Mouse (Mus musculus) mouse embryonic stem cell (cell line): Measurements from ENCODE around the gene BC030870.
"Not testable (repeated sequence)": the region's sequence is repeated elsewhere in the genome, so short reads cannot be mapped to it uniquely, and the experiment has no call there.

Experiments used
- in situ Hi-C, 2 experiments: fragments of 300-500 bp; cut with MboI; formaldehyde crosslinking; loops; 1 replicate in 1 of 2; 3 replicates in 1 of 2; pipeline ENCODE4 v1.14.3; 2019 to 2020; ENCODE audit warnings: low sequenced_read_pairs in 2 of 2, low pct_unique_long_range_greater_than_20kb in 1 of 2, mixed read lengths in 1 of 2; ENCODE audit not compliant: unreplicated experiment in 1 of 2

BC030870 gene

DNA sequence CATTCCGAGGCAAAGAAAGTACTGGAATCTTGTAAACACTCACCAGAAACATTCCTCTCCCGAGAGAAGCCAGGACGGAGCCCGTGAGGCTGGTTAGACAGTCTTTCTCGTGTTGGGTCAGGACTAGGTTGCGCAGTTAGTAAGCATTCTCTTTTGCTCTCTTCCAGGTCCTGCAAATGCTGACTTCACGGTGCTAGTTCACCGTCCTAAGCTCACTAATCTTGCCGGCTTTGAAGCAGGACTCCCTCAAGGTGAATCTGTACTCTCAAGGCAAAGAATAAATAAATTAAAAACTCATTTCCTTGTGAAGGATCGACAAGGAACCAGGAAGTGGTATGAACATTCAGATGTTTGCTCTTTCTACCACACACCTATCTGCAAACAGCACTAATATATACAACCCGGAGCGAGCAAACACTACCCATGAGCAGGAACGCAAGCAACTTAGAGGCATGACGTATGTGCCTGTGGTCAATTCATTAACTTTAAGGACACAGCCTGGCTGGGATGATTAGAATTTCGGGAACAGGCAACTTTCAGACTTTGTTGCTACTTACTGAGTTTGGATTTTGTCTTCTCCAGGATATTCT, at the start of gene BC030870:
BC030870 (minus strand) TSS at position 365 of the 590 bp plus-strand sequence.
- in situ Hi-C loops: loop anchor here in 1 of 2 experiments (25.0 kb wide), 1 partner anchor 1358 kb away; the partner anchor contains the start of gene Tma16

GRCm38 (mm10) chr8:65174746-65175476, 45.5 kb upstream of the BC030870 start:
- in situ Hi-C loops: no loop called here

GRCm38 (mm10) chr8:65169184-65169583, 39.8 kb upstream of the BC030870 start:
- in situ Hi-C loops: no loop called here

DNA sequence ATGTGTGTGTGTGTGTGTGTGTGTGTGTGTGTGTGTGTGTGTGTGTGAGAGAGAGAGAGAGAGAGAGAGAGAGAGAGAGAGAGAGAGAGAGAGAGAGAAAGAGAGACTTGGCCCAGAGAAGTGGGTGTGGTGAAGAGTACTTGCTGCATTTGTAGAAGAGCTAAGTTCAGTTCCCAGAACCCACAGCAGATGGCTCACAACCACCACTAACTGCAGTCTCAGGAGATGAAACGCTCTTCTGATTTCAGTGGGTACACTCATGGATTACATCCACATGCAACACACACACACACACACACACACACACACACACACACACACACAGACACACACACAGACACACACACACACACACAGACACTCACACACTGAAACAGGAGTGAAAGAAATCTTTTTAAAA, 31.3 kb upstream of the BC030870 start:
- in situ Hi-C loops: not testable (repeated sequence)

DNA sequence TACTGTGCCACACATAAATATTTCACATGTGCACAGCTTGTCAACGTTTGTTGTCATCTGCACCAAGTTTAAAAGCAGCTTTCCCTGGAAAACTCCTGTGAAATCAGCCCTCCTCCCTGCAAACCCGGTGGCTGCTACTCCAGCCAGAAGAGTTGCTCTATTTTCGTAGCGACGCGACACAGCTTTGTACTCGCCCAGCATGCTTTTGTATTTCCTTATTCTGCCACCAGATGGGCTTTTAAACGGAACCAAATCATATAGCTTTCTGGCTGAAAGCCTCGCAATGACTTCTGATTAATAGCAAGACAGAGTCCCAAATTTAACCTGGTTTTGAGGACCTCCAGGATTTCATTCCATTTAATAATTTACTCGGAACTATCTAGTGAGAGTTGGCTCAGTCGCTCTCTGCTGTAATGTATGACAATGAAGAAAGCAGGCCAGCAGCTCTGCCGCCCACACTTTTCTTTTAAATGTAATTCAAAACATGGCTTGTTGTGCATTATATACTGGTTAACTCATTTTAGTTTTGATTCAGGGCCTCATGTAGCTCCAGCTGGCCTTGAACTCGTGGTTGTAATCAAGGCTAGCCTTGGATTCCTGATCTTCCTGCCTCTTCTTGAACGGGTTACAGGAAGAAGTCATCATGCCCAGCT, 29.9 kb upstream of the BC030870 start:
- in situ Hi-C loops: no loop called here

DNA sequence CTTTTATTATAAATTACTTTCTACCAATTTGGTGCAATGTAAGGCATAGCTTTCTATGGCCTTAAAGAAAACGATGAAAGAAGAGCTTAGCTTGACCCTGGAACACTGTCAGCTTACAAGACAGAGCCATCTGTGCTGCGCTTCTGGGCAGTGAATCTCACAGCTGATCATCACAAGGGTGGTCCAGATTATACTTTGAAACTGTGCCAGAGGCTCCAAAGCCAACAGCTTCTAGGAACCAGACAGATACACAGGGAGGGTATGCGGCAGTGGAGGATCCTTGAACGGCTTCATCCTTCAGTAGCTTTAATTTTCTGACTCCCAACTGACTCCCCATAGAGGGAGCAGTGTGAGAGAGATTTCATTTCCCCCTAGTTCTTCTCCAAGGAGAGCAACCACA, 28.5 kb upstream of the BC030870 start:
- in situ Hi-C loops: no loop called here

GRCm38 (mm10) chr8:65138830-65139466, 9.6 kb upstream of the BC030870 start:
- in situ Hi-C loops: loop anchor here in 1 of 2 experiments (25.0 kb wide), 1 partner anchor 1348 kb away; the partner anchor contains the start of gene Tma16

DNA sequence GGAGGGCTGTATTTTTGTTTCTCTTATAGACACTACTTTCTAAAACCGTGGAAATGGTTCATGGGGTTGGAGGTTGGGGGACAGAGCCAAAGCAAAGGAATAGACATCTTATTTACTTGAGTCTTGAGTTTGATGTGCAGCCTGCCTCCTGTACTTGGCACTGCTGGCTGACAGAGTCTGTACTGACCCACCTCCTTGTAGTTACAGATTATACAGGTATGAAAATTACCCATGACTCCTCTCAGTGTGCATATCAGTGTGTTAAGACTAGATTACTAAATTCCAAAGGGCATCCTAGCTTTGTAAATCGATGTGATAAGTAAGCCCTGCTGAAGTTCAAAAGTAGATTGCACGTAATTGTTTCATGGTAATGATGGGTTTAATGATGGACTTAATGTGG, 2.9 kb downstream of the BC030870 start:
- in situ Hi-C loops: loop anchor here in 1 of 2 experiments (25.0 kb wide), 1 partner anchor 1361 kb away; the partner anchor contains the start of gene Tma16

- in situ Hi-C loops: loop anchor here in 1 of 2 experiments (25.0 kb wide), 1 partner anchor 1361 kb away; the partner anchor contains the start of gene Tma16
Observed at GRCm38 (mm10) chr8:65126014-65126413, 3.3 kb downstream of the BC030870 start.

- in situ Hi-C loops: no loop called here
Observed at GRCm38 (mm10) chr8:65112092-65112491, 17.3 kb downstream of the BC030870 start.

DNA sequence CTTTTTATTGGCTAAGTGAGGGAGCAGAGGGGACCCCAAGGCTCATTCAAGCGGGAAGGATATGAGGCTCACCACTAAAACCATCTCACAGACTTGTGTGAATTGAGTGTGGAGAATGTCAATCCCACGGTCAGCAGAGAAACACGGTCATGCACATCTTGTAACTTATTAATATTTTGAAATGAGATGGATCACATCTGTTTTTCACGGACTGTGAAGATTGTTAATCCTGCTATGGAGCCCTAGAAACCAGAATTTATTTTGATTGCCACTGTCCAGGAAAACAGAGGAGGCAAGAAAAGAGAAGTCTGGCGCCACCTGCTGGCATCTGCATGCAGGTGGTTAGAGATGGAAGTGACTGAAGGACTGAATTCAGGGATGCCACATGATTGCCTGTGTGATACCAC, 19.1 kb downstream of the BC030870 start:
- in situ Hi-C loops: no loop called here

GRCm38 (mm10) chr8:65108936-65109335, 20.4 kb downstream of the BC030870 start:
- in situ Hi-C loops: no loop called here

- in situ Hi-C loops: no loop called here
Observed at GRCm38 (mm10) chr8:65107936-65108718, 21.2 kb downstream of the BC030870 start.

DNA sequence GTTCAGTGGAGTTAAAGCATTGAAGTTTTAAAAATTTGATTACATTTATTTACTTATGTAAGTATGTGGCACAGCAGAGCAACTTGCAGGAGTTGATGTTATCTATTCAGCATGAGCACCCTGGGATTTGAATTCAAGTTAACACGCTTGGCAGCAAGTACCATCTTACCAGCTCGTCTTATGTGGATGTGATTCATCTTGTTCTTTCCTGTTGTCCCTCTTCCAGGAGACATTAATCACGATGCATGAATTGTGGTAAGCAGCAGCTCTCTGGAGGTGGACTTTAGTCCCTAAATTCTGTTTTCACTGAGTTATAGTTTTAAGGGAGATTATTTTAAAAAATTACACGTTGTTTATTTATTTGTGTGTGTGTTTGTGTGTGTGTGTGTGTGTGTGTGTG, 25.3 kb downstream of the BC030870 start:
- in situ Hi-C loops: no loop called here

DNA sequence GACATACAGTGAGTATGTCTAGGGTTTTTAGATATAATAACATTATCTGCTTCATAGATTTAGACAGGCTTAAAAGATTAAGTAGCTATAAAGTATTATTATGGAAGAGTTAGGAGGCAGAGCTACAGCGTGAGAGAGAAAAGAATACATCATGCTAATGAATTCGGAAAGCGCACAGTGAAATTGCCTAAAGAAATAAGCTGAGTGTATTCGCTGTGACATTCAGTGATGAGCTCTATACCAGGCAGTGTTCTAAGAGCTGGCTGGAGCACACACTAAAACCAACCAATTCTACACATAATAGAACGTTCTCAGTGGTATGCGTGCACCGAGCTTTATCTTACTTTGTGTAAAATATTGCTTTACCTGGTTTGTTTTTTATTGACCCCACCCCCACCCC, 25.7 kb downstream of the BC030870 start:
- in situ Hi-C loops: no loop called here

DNA sequence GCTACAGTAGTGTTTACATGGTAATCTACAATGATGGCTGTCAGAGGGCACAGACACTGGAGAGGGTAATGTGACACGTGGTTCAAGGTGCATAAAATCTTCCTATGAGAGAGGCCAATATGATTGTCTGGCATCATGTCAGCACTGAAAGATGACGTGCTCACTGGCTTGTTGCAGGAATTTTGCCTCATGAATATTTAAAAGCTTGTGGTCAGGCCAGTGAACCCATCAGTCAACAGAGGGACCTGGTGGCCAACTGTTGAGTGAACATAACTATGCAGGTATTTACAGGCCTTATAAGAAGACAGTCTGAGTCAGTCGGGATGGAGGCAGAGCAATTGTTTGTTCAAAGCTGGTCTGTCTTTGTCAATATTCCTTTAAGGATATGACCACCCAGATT, 29.6 kb downstream of the BC030870 start:
- in situ Hi-C loops: no loop called here

- in situ Hi-C loops: no loop called here
Observed at GRCm38 (mm10) chr8:65097760-65098415, 31.5 kb downstream of the BC030870 start.

DNA sequence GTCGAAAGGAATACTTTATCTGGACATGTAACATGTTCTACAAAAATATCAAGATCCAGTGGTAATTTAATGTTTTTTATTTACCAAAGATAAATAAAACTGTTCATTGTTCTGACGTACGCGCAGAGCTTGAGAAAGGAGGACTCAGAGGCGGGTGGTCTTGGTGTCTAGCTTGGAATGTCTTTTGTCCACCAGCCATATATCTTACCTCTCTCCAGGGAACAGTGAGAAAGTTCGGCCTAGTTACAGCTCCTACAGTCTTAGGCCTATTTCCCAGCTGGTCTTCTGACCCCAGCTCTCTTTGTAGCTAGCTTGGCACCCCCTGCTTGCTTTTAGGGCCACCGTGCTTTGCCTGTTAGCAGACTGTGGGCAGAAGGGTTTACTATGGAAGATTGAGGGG, 39.6 kb downstream of the BC030870 start:
- in situ Hi-C loops: no loop called here
